Mouse (Mus musculus) forebrain, embryonic 12.5 days (tissue): Measurements from ENCODE around the gene Gucy1b2. TPM values are rescaled to one million over a fixed set of nuclear protein-coding genes. Genes with fewer than 3 reads are reported as not detected.
A peak's percentile ranks its signal among the peaks of the same experiment; 100 is the strongest.

ENCODE experiments used
- ATAC-seq: fragments of 200-750 bp; cut with Nextera tagmentation; 2 replicates; pipeline ENCODE4 v1.8.0; 2017; ENCODE audit warnings: moderate TSS enrichment; ENCODE audit not compliant: low FRiP score
- H3K27ac ChIP-seq: fragments of 300-500 bp; sonication (generic); 2 replicates; pipeline ENCODE4 v1.5.1; 2016; ENCODE audit warnings: mild to moderate bottlenecking
- H3K27me3 ChIP-seq: fragments of 300-500 bp; sonication (generic); 2 replicates; pipeline ENCODE4 v1.6.1; 2016; ENCODE audit warnings: mild to moderate bottlenecking
- H3K36me3 ChIP-seq: fragments of 300-500 bp; sonication (generic); replicated peaks from 2 replicates; pipeline ENCODE4 v1.6.1; 2016; ENCODE audit warnings: mild to moderate bottlenecking
- H3K4me1 ChIP-seq: fragments of 300-500 bp; sonication (generic); 2 replicates; pipeline ENCODE4 v1.6.1; 2016
- H3K4me2 ChIP-seq: fragments of 300-500 bp; sonication (generic); 2 replicates; pipeline ENCODE4 v1.6.1; 2016; ENCODE audit warnings: mild to moderate bottlenecking, moderate library complexity
- H3K4me3 ChIP-seq: fragments of 300-500 bp; sonication (generic); replicated peaks from 2 replicates; pipeline ENCODE4 v1.5.1; 2016; ENCODE audit warnings: mild to moderate bottlenecking
- H3K9ac ChIP-seq: fragments of 300-500 bp; sonication (generic); 2 replicates; pipeline ENCODE4 v1.6.1; 2016; ENCODE audit warnings: mild to moderate bottlenecking
- H3K9me3 ChIP-seq: fragments of 300-500 bp; sonication (generic); 2 replicates; pipeline ENCODE4 v1.6.1; 2016
- WGBS: fragments of 180-500 bp; shearing (Covaris S2); methylation state at CpG from one replicate; pipeline ENCODE4 v1.1.7; 2016; 5-methylcytosine and 5-hydroxymethylcytosine counted together
- polyA plus RNA-seq: library from polyadenylated mRNA; unstranded; fragments of >200 nt; fragmentation: Nextera tagmentation; extraction: Ambion mirVana; gene quantifications from 2 replicates; pipeline ENCODE4 v1.2.1, GENCODE M21; 2016

The Gucy1b2 gene
- polyA plus RNA-seq, result 2.2 and 2.8 TPM in 2 replicates

- Histone ChIP-seq H3K4me2 (peak within 1 kb of the TSS; percentile 33; the same call in 1 of the 2 replicates), H3K9ac (no peak within 1 kb of the TSS), H3K9me3 (no peaks in the 10 kb centered on the region), H3K27me3 (no peaks in the 10 kb centered on the region), H3K36me3 (no peaks in the 10 kb centered on the region), H3K4me1 (peaks cover 33% of the 10 kb centered on the region), H3K27ac (peak within 1 kb of the TSS; percentile 85), H3K4me3 (no peak within 1 kb of the TSS)
- no peak; the same call in 1 of the 2 replicates for ATAC-seq
- 68% methylated on average over 9 of the region's 9 CpGs for WGBS
Observed at GRCm38 (mm10) chr14:62456239-62456747, at the start of gene Gucy1b2. Gene Gucy1b2 (minus strand): TSS chr14:62456289.

- WGBS, result 89% methylated on average over 7 of the region's 7 CpGs
- ATAC-seq, result no peak
- Histone ChIP-seq H3K9ac (no peak overlapping the region), H3K27me3 (no peaks in the 10 kb centered on the region), H3K9me3 (no peaks in the 10 kb centered on the region), H3K36me3 (no peaks in the 10 kb centered on the region), H3K4me1 (peaks cover 3% of the 10 kb centered on the region), H3K27ac (no peak overlapping the region), H3K4me3 (no peak overlapping the region), H3K4me2 (no peak overlapping the region)
Observed at GRCm38 (mm10) chr14:62497391-62497790, 41.3 kb upstream of the Gucy1b2 start.

- WGBS, result 71% methylated on average over 1 of the region's 1 CpGs
- H3K4me3 ChIP-seq, result no peak overlapping the region
- no peaks in the 10 kb centered on the region for H3K36me3 ChIP-seq
- H3K27me3 ChIP-seq, result no peaks in the 10 kb centered on the region
- no peak overlapping the region for H3K4me2 ChIP-seq
- peaks cover 4% of the 10 kb centered on the region for H3K4me1 ChIP-seq
- ATAC-seq, result no peak
- no peaks in the 10 kb centered on the region for H3K9me3 ChIP-seq
- no peak overlapping the region for H3K9ac ChIP-seq
- H3K27ac ChIP-seq, result no peak overlapping the region
Observed at GRCm38 (mm10) chr14:62496501-62496900, 40.4 kb upstream of the Gucy1b2 start.

- no peak overlapping the region for H3K9ac ChIP-seq
- no peak overlapping the region for H3K27ac ChIP-seq
- H3K27me3 ChIP-seq, result no peaks in the 10 kb centered on the region; the same call in 1 of the 2 replicates
- 81% methylated on average over 5 of the region's 5 CpGs for WGBS
- ATAC-seq, result no peak
- H3K36me3 ChIP-seq, result no peaks in the 10 kb centered on the region
- no peak overlapping the region for H3K4me3 ChIP-seq
- peaks cover 4% of the 10 kb centered on the region for H3K4me1 ChIP-seq
- H3K9me3 ChIP-seq, result no peaks in the 10 kb centered on the region
- no peak overlapping the region for H3K4me2 ChIP-seq
Observed at GRCm38 (mm10) chr14:62493456-62493855, 37.4 kb upstream of the Gucy1b2 start.

GRCm38 (mm10) chr14:62492196-62492850, 36.2 kb upstream of the Gucy1b2 start:
- no peak overlapping the region for H3K4me2 ChIP-seq
- no peak overlapping the region for H3K9ac ChIP-seq
- peak; percentile 85 for ATAC-seq
- no peaks in the 10 kb centered on the region; the same call in 1 of the 2 replicates for H3K27me3 ChIP-seq
- no peaks in the 10 kb centered on the region for H3K9me3 ChIP-seq
- H3K36me3 ChIP-seq, result no peaks in the 10 kb centered on the region
- H3K27ac ChIP-seq, result no peak overlapping the region
- H3K4me1 ChIP-seq, result peaks cover 4% of the 10 kb centered on the region
- WGBS, result 32% methylated on average over 16 of the region's 16 CpGs
- no peak overlapping the region for H3K4me3 ChIP-seq

GRCm38 (mm10) chr14:62488270-62488669, 32.2 kb upstream of the Gucy1b2 start:
- Histone ChIP-seq H3K27me3 (no peaks in the 10 kb centered on the region; the same call in 1 of the 2 replicates), H3K9me3 (no peaks in the 10 kb centered on the region), H3K4me1 (peaks cover 4% of the 10 kb centered on the region), H3K27ac (no peak overlapping the region), H3K4me3 (no peak overlapping the region), H3K4me2 (no peak overlapping the region), H3K36me3 (no peaks in the 10 kb centered on the region), H3K9ac (no peak overlapping the region)
- ATAC-seq, result no peak
- WGBS, result 90% methylated on average over 7 of the region's 7 CpGs

- ATAC-seq, result no peak
- 56% methylated on average over 8 of the region's 8 CpGs for WGBS
- no peaks in the 10 kb centered on the region for H3K36me3 ChIP-seq
- H3K9me3 ChIP-seq, result no peaks in the 10 kb centered on the region
- H3K4me1 ChIP-seq, result peaks cover 4% of the 10 kb centered on the region
- H3K9ac ChIP-seq, result no peak overlapping the region
- H3K27me3 ChIP-seq, result peaks cover 4% of the 10 kb centered on the region; the same call in 1 of the 2 replicates
- H3K27ac ChIP-seq, result no peak overlapping the region
- H3K4me2 ChIP-seq, result no peak overlapping the region
- no peak overlapping the region for H3K4me3 ChIP-seq
Observed at GRCm38 (mm10) chr14:62481381-62481780, 25.3 kb upstream of the Gucy1b2 start.

- Histone ChIP-seq H3K9me3 (no peaks in the 10 kb centered on the region), H3K36me3 (no peaks in the 10 kb centered on the region), H3K27ac (no peak overlapping the region), H3K9ac (no peak overlapping the region), H3K27me3 (peaks cover 4% of the 10 kb centered on the region; the same call in 1 of the 2 replicates), H3K4me3 (no peak overlapping the region), H3K4me2 (no peak overlapping the region), H3K4me1 (peaks cover 4% of the 10 kb centered on the region)
- WGBS, result 67% methylated on average over 6 of the region's 6 CpGs
- no peak for ATAC-seq
Observed at GRCm38 (mm10) chr14:62479395-62479794, 23.3 kb upstream of the Gucy1b2 start.

GRCm38 (mm10) chr14:62474481-62474880, 18.4 kb upstream of the Gucy1b2 start:
- 61% methylated on average over 1 of the region's 1 CpGs for WGBS
- Histone ChIP-seq H3K4me2 (no peak overlapping the region), H3K9ac (no peak overlapping the region), H3K9me3 (no peaks in the 10 kb centered on the region), H3K4me1 (peaks cover 3% of the 10 kb centered on the region), H3K27ac (no peak overlapping the region), H3K36me3 (no peaks in the 10 kb centered on the region), H3K27me3 (no peaks in the 10 kb centered on the region), H3K4me3 (no peak overlapping the region)
- ATAC-seq, result no peak

GRCm38 (mm10) chr14:62472061-62472460, 16.0 kb upstream of the Gucy1b2 start:
- no peak overlapping the region for H3K4me2 ChIP-seq
- no peaks in the 10 kb centered on the region for H3K36me3 ChIP-seq
- no peaks in the 10 kb centered on the region for H3K4me1 ChIP-seq
- H3K4me3 ChIP-seq, result no peak overlapping the region
- no peaks in the 10 kb centered on the region for H3K27me3 ChIP-seq
- no peak overlapping the region for H3K9ac ChIP-seq
- H3K9me3 ChIP-seq, result no peaks in the 10 kb centered on the region
- WGBS, result 78% methylated on average over 2 of the region's 2 CpGs
- ATAC-seq, result no peak
- H3K27ac ChIP-seq, result no peak overlapping the region

GRCm38 (mm10) chr14:62468753-62469125, 12.7 kb upstream of the Gucy1b2 start:
- Histone ChIP-seq H3K4me1 (peaks cover 9% of the 10 kb centered on the region), H3K9ac (no peak overlapping the region), H3K27ac (no peak overlapping the region), H3K9me3 (no peaks in the 10 kb centered on the region), H3K36me3 (no peaks in the 10 kb centered on the region), H3K4me3 (no peak overlapping the region), H3K27me3 (peaks cover 10% of the 10 kb centered on the region), H3K4me2 (no peak overlapping the region)
- ATAC-seq, result no peak
- 91% methylated on average over 5 of the region's 5 CpGs for WGBS

GRCm38 (mm10) chr14:62468119-62468752, 12.1 kb upstream of the Gucy1b2 start:
- WGBS, result 85% methylated on average over 6 of the region's 6 CpGs
- no peak for ATAC-seq
- H3K9me3 ChIP-seq, result no peaks in the 10 kb centered on the region

More at GRCm38 (mm10) chr14:62468119-62468752, 12.1 kb upstream of the Gucy1b2 start:
- no peaks in the 10 kb centered on the region for H3K36me3 ChIP-seq
- H3K27ac ChIP-seq, result no peak overlapping the region
- peaks cover 9% of the 10 kb centered on the region for H3K4me1 ChIP-seq
- H3K4me2 ChIP-seq, result no peak overlapping the region
- no peak overlapping the region for H3K4me3 ChIP-seq
- peaks cover 10% of the 10 kb centered on the region for H3K27me3 ChIP-seq
- no peak overlapping the region for H3K9ac ChIP-seq
